ENCODE assay signal across 8 mouse cellular contexts in the genomic region with DNA sequence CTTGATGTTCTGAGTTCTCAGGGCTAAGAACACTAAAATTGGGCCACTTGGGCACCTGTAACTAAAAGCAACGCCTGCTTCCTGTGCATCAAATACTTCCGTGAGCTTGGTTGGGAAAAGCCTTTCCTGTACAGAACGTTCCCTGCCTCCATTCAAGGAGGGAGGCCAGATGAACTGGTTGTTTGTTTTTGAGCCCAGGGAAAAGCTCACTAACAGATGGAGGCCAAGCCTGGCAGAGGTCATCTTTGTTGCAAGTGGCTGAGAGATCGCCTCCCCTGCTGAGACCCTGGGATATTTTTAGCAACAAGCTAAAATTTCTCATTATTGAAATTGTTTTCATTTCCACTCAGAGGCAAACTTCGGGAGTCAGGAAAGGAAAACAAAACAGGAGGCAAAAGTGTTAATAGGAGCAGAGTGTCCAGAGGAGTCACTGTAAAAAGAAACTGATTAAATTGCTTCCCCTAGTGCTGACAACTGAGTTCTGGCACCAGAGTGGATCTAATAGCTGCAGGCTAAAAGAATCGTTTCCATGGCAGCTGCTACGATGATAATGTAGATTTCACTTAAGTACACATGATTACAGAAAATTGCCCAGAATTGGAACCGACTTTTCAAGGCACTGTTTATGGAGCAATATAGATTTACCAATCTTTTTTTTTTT.
A peak's percentile ranks its signal among the peaks of the same experiment; 100 is the strongest.
DNase-seq lines count a peak whose midpoint lies in the region; ATAC-seq lines count a peak whose summit lies in the region.

No protein-coding gene starts in this region.

- 47% methylated on average over 8 of the region's 8 CpGs for WGBS in forebrain, embryonic 10.5 days
- WGBS in forebrain, embryonic 11.5 days, result 37% methylated on average over 8 of the region's 8 CpGs
- WGBS in embryonic facial prominence, embryonic 14.5 days, result 8% methylated on average over 8 of the region's 8 CpGs
- WGBS in limb, embryonic 13.5 days, result 24% methylated on average over 8 of the region's 8 CpGs
- 38% methylated on average over 8 of the region's 8 CpGs for WGBS in liver, embryonic 12.5 days (ENCODE audit: insufficient replicate concordance)
- WGBS in intestine, embryonic 16.5 days, result 34% methylated on average over 8 of the region's 8 CpGs

- H3K4me2 ChIP-seq in forebrain, embryonic 11.5 days (ENCODE audit: low read depth, low read length, severe bottlenecking), result no peak overlapping the region
- peak overlapping the region; percentile 13; the same call in 1 of the 2 replicates for H3K4me2 ChIP-seq in embryonic facial prominence, embryonic 14.5 days (ENCODE audit: low read depth, low read length)
- H3K4me2 ChIP-seq in limb, embryonic 13.5 days (replicated peaks), result peak overlapping the region; percentile 2; the same call in 1 of the 2 replicates
- H3K4me2 ChIP-seq in liver, embryonic 12.5 days, result no peak overlapping the region
- H3K4me2 ChIP-seq in intestine, embryonic 16.5 days (ENCODE audit: low read depth, low read length), result no peak overlapping the region

- no peak overlapping the region for H3K27ac ChIP-seq in forebrain, embryonic 10.5 days
- H3K27ac ChIP-seq in forebrain, embryonic 11.5 days (ENCODE audit: low read depth, low read length), result no peak overlapping the region
- no peak overlapping the region for H3K27ac ChIP-seq in embryonic facial prominence, embryonic 14.5 days (replicated peaks; ENCODE audit: low read depth, low read length)
- H3K27ac ChIP-seq in limb, embryonic 13.5 days, result no peak overlapping the region
- no peak overlapping the region for H3K27ac ChIP-seq in liver, embryonic 12.5 days
- H3K27ac ChIP-seq in intestine, embryonic 16.5 days (ENCODE audit: low read length), result no peak overlapping the region

- no peak overlapping the region for H3K9ac ChIP-seq in forebrain, embryonic 11.5 days (ENCODE audit: low read length)
- no peak overlapping the region for H3K9ac ChIP-seq in embryonic facial prominence, embryonic 14.5 days (ENCODE audit: low read depth, low read length)
- H3K9ac ChIP-seq in limb, embryonic 13.5 days, result no peak overlapping the region
- no peak overlapping the region for H3K9ac ChIP-seq in liver, embryonic 12.5 days
- no peak overlapping the region for H3K9ac ChIP-seq in intestine, embryonic 16.5 days (ENCODE audit: low read depth, low read length)

- no peaks in the 10 kb centered on the region for H3K9me3 ChIP-seq in forebrain, embryonic 10.5 days
- H3K9me3 ChIP-seq in forebrain, embryonic 11.5 days (ENCODE audit: control insufficient read depth, low read length), result no peaks in the 10 kb centered on the region
- no peaks in the 10 kb centered on the region for H3K9me3 ChIP-seq in embryonic facial prominence, embryonic 14.5 days (ENCODE audit: control insufficient read depth, low read length)
- H3K9me3 ChIP-seq in limb, embryonic 13.5 days, result no peaks in the 10 kb centered on the region
- H3K9me3 ChIP-seq in liver, embryonic 12.5 days (replicated peaks), result no peaks in the 10 kb centered on the region
- no peaks in the 10 kb centered on the region for H3K9me3 ChIP-seq in intestine, embryonic 16.5 days (ENCODE audit: control insufficient read depth, low read length)

- no peak for ATAC-seq in forebrain, embryonic 11.5 days (replicated peaks; ENCODE audit: low FRiP score)
- ATAC-seq in embryonic facial prominence, embryonic 14.5 days (ENCODE audit: low read depth), result peak; percentile 26; the same call in 1 of the 2 replicates
- no peak for ATAC-seq in limb, embryonic 13.5 days (ENCODE audit: low FRiP score, low read depth)
- no peak for ATAC-seq in liver, embryonic 12.5 days
- no peak for ATAC-seq in intestine, embryonic 16.5 days

- intact Hi-C loops in heart, postnatal 14 days (cut with DNase I), result no loop called here

- no peaks in the 10 kb centered on the region for H3K27me3 ChIP-seq in forebrain, embryonic 10.5 days (ENCODE audit: poor library complexity, severe bottlenecking)
- no peaks in the 10 kb centered on the region for H3K27me3 ChIP-seq in forebrain, embryonic 11.5 days (ENCODE audit: control insufficient read depth, insufficient read depth, low read length)
- no peaks in the 10 kb centered on the region for H3K27me3 ChIP-seq in embryonic facial prominence, embryonic 14.5 days (replicated peaks; ENCODE audit: control insufficient read depth, insufficient read depth, low read length)
- H3K27me3 ChIP-seq in limb, embryonic 13.5 days, result no peaks in the 10 kb centered on the region
- H3K27me3 ChIP-seq in liver, embryonic 12.5 days (replicated peaks), result no peaks in the 10 kb centered on the region
- H3K27me3 ChIP-seq in intestine, embryonic 16.5 days (replicated peaks; ENCODE audit: control insufficient read depth, insufficient read depth, low read length), result no peaks in the 10 kb centered on the region

- H3K4me1 ChIP-seq in forebrain, embryonic 10.5 days, result peaks cover 22% of the 10 kb centered on the region
- no peaks in the 10 kb centered on the region; the same call in 1 of the 2 replicates for H3K4me1 ChIP-seq in forebrain, embryonic 11.5 days (replicated peaks; ENCODE audit: control insufficient read depth, insufficient read depth, low read length)
- peaks cover 16% of the 10 kb centered on the region; the same call in 1 of the 2 replicates for H3K4me1 ChIP-seq in embryonic facial prominence, embryonic 14.5 days (ENCODE audit: control insufficient read depth, insufficient read depth, low read length)
- H3K4me1 ChIP-seq in limb, embryonic 13.5 days, result peaks cover 16% of the 10 kb centered on the region
- no peaks in the 10 kb centered on the region for H3K4me1 ChIP-seq in liver, embryonic 12.5 days
- H3K4me1 ChIP-seq in intestine, embryonic 16.5 days (ENCODE audit: control insufficient read depth, insufficient read depth, low read length), result no peaks in the 10 kb centered on the region

- no peak overlapping the region for H3K4me3 ChIP-seq in forebrain, embryonic 10.5 days
- H3K4me3 ChIP-seq in forebrain, embryonic 11.5 days (ENCODE audit: low read depth, low read length), result no peak overlapping the region
- H3K4me3 ChIP-seq in embryonic facial prominence, embryonic 14.5 days (ENCODE audit: low read depth, low read length), result no peak overlapping the region
- no peak overlapping the region for H3K4me3 ChIP-seq in limb, embryonic 13.5 days
- H3K4me3 ChIP-seq in liver, embryonic 12.5 days, result no peak overlapping the region
- no peak overlapping the region for H3K4me3 ChIP-seq in intestine, embryonic 16.5 days (ENCODE audit: low read length)

- no peaks in the 10 kb centered on the region for H3K36me3 ChIP-seq in forebrain, embryonic 10.5 days (replicated peaks)
- no peaks in the 10 kb centered on the region for H3K36me3 ChIP-seq in forebrain, embryonic 11.5 days (ENCODE audit: control insufficient read depth, insufficient read depth, low read length)
- no peaks in the 10 kb centered on the region for H3K36me3 ChIP-seq in embryonic facial prominence, embryonic 14.5 days (ENCODE audit: control insufficient read depth, insufficient read depth, low read length)
- H3K36me3 ChIP-seq in limb, embryonic 13.5 days, result no peaks in the 10 kb centered on the region
- H3K36me3 ChIP-seq in liver, embryonic 12.5 days, result no peaks in the 10 kb centered on the region
- H3K36me3 ChIP-seq in intestine, embryonic 16.5 days (ENCODE audit: control insufficient read depth, insufficient read depth, low read length), result no peaks in the 10 kb centered on the region

- peak; percentile 20 for DNase-seq in forebrain, embryonic 10.5 days (ENCODE audit: extremely low spot score, low spot score)
- no peak for DNase-seq in forebrain, embryonic 11.5 days (ENCODE audit: low spot score)
- DNase-seq in adipocyte (ENCODE audit: low spot score), result peak; percentile 96
- DNase-seq in embryonic facial prominence, embryonic 14.5 days (ENCODE audit: low spot score), result peak; percentile 83
- peak; percentile 14 to 19 for DNase-seq in heart, postnatal 14 days

Comparison
In these comparisons a context has a peak if more than half of its experiments do, and no peak if none do; other contexts are left out.
1. H3K4me2 ChIP-seq: peak in embryonic facial prominence, embryonic 14.5 days (single experiment) and limb, embryonic 13.5 days (single experiment); none in forebrain, embryonic 11.5 days (single experiment), liver, embryonic 12.5 days (single experiment) and intestine, embryonic 16.5 days (single experiment).